ENCODE assay signal across 25 mouse cellular contexts in genomic region chr19:60440083-60440482, GRCm38 (mm10). TPM values are rescaled to one million over a fixed set of nuclear protein-coding genes. Genes with fewer than 3 reads are reported as not detected.
A peak's percentile ranks its signal among the peaks of the same experiment; 100 is the strongest.
DNase-seq lines count a peak whose midpoint lies in the region; ATAC-seq and TF ChIP-seq lines count a peak whose summit lies in the region.
"Had no signal": no experiment of that assay in that cellular context is flagged by ENCODE, and none has a peak within 500 bp of the region (broad histone marks: within the 10 kb centered on the region; RNA-seq: fewer than 3 reads in every experiment).

No protein-coding gene starts in this region.

- no peak for TF ChIP-seq CTCF in forebrain, postnatal 0 days (IDR thresholded peaks at IDR 0.05; ENCODE audit: low read depth)

- intact Hi-C loops in heart, postnatal 10 days (cut with DNase I), result no loop called here

- no peak overlapping the region for H3K27ac ChIP-seq in forebrain, postnatal 0 days (ENCODE audit: low read depth, low read length)
- H3K27ac ChIP-seq in forebrain, embryonic 13.5 days, result no peak overlapping the region
- H3K27ac ChIP-seq in kidney, embryonic 15.5 days, result no peak overlapping the region
- H3K27ac ChIP-seq: embryonic facial prominence, embryonic 10.5 days; heart, embryonic 13.5 days; hindbrain, embryonic 12.5 days; limb, embryonic 13.5 days; liver, embryonic 13.5 days; macrophage; midbrain, embryonic 10.5 days; stomach, postnatal 0 days had no signal

- ATAC-seq in forebrain, postnatal 0 days, result peak; percentile 48
- no peak for ATAC-seq in forebrain, embryonic 13.5 days
- ATAC-seq in kidney, embryonic 15.5 days (replicated peaks; ENCODE audit: low FRiP score), result no peak
- ATAC-seq: Patski had no signal

- H3K36me3 ChIP-seq in forebrain, postnatal 0 days (ENCODE audit: insufficient read depth), result no peaks in the 10 kb centered on the region
- H3K36me3 ChIP-seq in forebrain, embryonic 13.5 days (ENCODE audit: poor library complexity, severe bottlenecking), result no peaks in the 10 kb centered on the region
- no peaks in the 10 kb centered on the region for H3K36me3 ChIP-seq in kidney, embryonic 15.5 days
- H3K36me3 ChIP-seq: embryonic facial prominence, embryonic 10.5 days; heart, embryonic 13.5 days; hindbrain, embryonic 12.5 days; limb, embryonic 13.5 days; liver, embryonic 13.5 days; midbrain, embryonic 10.5 days had no signal

- no peaks in the 10 kb centered on the region for H3K9me3 ChIP-seq in forebrain, postnatal 0 days (ENCODE audit: low read length)
- H3K9me3 ChIP-seq in forebrain, embryonic 13.5 days (replicated peaks), result no peaks in the 10 kb centered on the region
- no peaks in the 10 kb centered on the region for H3K9me3 ChIP-seq in kidney, embryonic 15.5 days (replicated peaks)
- H3K9me3 ChIP-seq: embryonic facial prominence, embryonic 10.5 days; hindbrain, embryonic 12.5 days; limb, embryonic 13.5 days; liver, embryonic 13.5 days; midbrain, embryonic 10.5 days had no signal

- no peaks in the 10 kb centered on the region for H3K27me3 ChIP-seq in forebrain, postnatal 0 days (ENCODE audit: insufficient read depth, low read length)
- 0 out of 2 replicates have a peak, but pooled peaks cover 4% of the 10 kb centered on the region for H3K27me3 ChIP-seq in forebrain, embryonic 13.5 days
- no peaks in the 10 kb centered on the region for H3K27me3 ChIP-seq in kidney, embryonic 15.5 days
- H3K27me3 ChIP-seq: heart, embryonic 13.5 days; hindbrain, embryonic 12.5 days; limb, embryonic 13.5 days; liver, embryonic 13.5 days had no signal

- no peak overlapping the region for H3K4me2 ChIP-seq in forebrain, postnatal 0 days (ENCODE audit: low read depth)
- H3K4me2 ChIP-seq in forebrain, embryonic 13.5 days, result no peak overlapping the region
- H3K4me2 ChIP-seq in kidney, embryonic 15.5 days, result no peak overlapping the region
- H3K4me2 ChIP-seq: heart, embryonic 13.5 days; hindbrain, embryonic 12.5 days; limb, embryonic 13.5 days; liver, embryonic 13.5 days; lung, embryonic 14.5 days had no signal

- no peak overlapping the region for H3K4me3 ChIP-seq in forebrain, postnatal 0 days (ENCODE audit: low read depth, low read length)
- no peak overlapping the region for H3K4me3 ChIP-seq in forebrain, embryonic 13.5 days
- no peak overlapping the region for H3K4me3 ChIP-seq in kidney, embryonic 15.5 days (replicated peaks)
- H3K4me3 ChIP-seq: embryonic facial prominence, embryonic 10.5 days; heart, embryonic 13.5 days; hindbrain, embryonic 12.5 days; limb, embryonic 13.5 days; liver, embryonic 13.5 days; midbrain, embryonic 10.5 days had no signal

- no peak overlapping the region for H3K9ac ChIP-seq in forebrain, postnatal 0 days
- no peak overlapping the region for H3K9ac ChIP-seq in forebrain, embryonic 13.5 days
- H3K9ac ChIP-seq in kidney, embryonic 15.5 days, result no peak overlapping the region
- H3K9ac ChIP-seq: heart, embryonic 13.5 days; hindbrain, embryonic 12.5 days; limb, embryonic 13.5 days; liver, embryonic 13.5 days; lung, embryonic 14.5 days had no signal

- WGBS in forebrain, postnatal 0 days, result 28% methylated on average over 5 of the region's 5 CpGs
- WGBS in forebrain, embryonic 13.5 days, result 60% methylated on average over 5 of the region's 5 CpGs
- 54% methylated on average over 5 of the region's 5 CpGs for WGBS in kidney, embryonic 15.5 days

- DNase-seq in forebrain, postnatal 0 days, result no peak
- DNase-seq in right cerebral cortex, postnatal 10 days (ENCODE audit: low spot score in 2 of 2), result peak; percentile 32 to 34
- DNase-seq in right cerebral cortex, postnatal 36 days (ENCODE audit: low spot score in 2 of 2), result no peak
- DNase-seq in heart, postnatal 10 days, result peak; percentile 26 to 35
- DNase-seq in kidney, postnatal 10 days, result no peak
- DNase-seq: cerebellum, adult 8-10 months; kidney, adult 9 months; layer of hippocampus, postnatal 36 days; liver, embryonic 13.5 days; lung, embryonic 14.5 days; right cerebral cortex, postnatal 4 days had no signal

- H3K4me1 ChIP-seq in forebrain, postnatal 0 days (ENCODE audit: insufficient read depth), result peaks cover 4% of the 10 kb centered on the region; the same call in 1 of the 2 replicates
- H3K4me1 ChIP-seq in forebrain, embryonic 13.5 days, result no peaks in the 10 kb centered on the region
- H3K4me1 ChIP-seq in kidney, embryonic 15.5 days, result no peaks in the 10 kb centered on the region
- H3K4me1 ChIP-seq: embryonic facial prominence, embryonic 10.5 days; hindbrain, embryonic 12.5 days; limb, embryonic 13.5 days; liver, embryonic 13.5 days; midbrain, embryonic 10.5 days had no signal

RNA-seq across cellular contexts. Expression of gene Prlhr, which starts 28.0 kb away (rescaled TPM):
- 1.2 and 1.7 TPM in 2 replicates for total RNA-seq in forebrain, postnatal 0 days (2014; rRNA removed)
- 0.10 TPM in 1 of 2 replicates, not detected in the other for polyA plus RNA-seq in forebrain, postnatal 0 days (2015; fragmentation: Nextera tagmentation; extraction: Ambion mirVana)
- 0.11 TPM in 1 of 2 replicates, not detected in the other for polyA plus RNA-seq in forebrain, embryonic 13.5 days (2015; fragmentation: Nextera tagmentation; extraction: Ambion mirVana)
- total RNA-seq in heart, postnatal 10 days (2021), result not detected
- polyA plus RNA-seq in kidney, embryonic 15.5 days (2015; fragmentation: Nextera tagmentation; extraction: Ambion mirVana), result 0.19 TPM in 1 of 2 replicates, not detected in the other
- total RNA-seq: common myeloid progenitor, adult 5-6 weeks; gastrocnemius, adult 8-10 months; layer of hippocampus, postnatal 36 days had no signal
- polyA plus RNA-seq: embryonic facial prominence, embryonic 10.5 days; heart, embryonic 13.5 days; hindbrain, embryonic 12.5 days; intestine, embryonic 14.5 days; limb, embryonic 13.5 days; liver, embryonic 13.5 days; lung, embryonic 14.5 days; macrophage; midbrain, embryonic 10.5 days; Patski; stomach, postnatal 0 days; thymus, postnatal 0 days had no signal

Comparison
In these comparisons a context has a peak if more than half of its experiments do, and no peak if none do; other contexts are left out.
1. DNase-seq: peak in right cerebral cortex, postnatal 10 days (2 of 2) and heart, postnatal 10 days (2 of 2); none in forebrain, postnatal 0 days (single experiment), right cerebral cortex, postnatal 36 days (0 of 2) and kidney, postnatal 10 days (single experiment).